Mouse (Mus musculus): ENCODE measurements around the gene Bak1.

DNA sequence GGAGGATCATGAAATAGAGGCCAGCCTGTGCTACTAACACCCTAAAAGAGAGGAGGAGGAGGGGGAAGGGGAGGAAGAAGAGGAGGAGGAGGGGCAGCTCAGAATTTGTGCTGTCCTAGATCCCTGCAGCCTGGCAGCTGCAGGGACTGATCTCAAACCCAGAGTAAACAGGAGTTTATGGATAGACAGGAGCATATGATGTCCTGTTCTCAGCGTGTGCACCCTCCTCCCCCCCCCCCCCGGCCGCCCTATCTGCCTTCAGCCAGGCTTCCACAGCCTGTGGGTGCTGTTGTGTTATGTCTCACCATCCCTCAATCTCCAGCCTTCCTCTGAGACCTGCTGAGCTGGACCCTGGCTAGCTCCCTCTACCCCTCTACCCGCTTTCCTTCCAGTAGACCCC lies at the start of gene Bak1:
- TF ChIP-seq POLR2A (IDR thresholded peaks at IDR 0.05; ENCODE audit: borderline replicate concordance, control insufficient read depth, low read depth, low read length) = no peak
- TF ChIP-seq CTCF (IDR thresholded peaks at IDR 0.05; ENCODE audit: control insufficient read depth, insufficient read depth, low read length) = no peak
